Mouse (Mus musculus) erythroblast, adult 5-6 weeks (primary cell): ENCODE data around the gene Mphosph9. TPM values are rescaled to one million over a fixed set of nuclear protein-coding genes. Genes with fewer than 3 reads are reported as not detected.
"Not testable (repeated sequence)": the region's sequence is repeated elsewhere in the genome, so short reads cannot be mapped to it uniquely, and the experiment has no call there.

Experiments used
- ATAC-seq: replicated peaks from 2 replicates; pipeline ENCODE4 v1.8.0; 2016; ENCODE audit warnings: moderate number of reproducible peaks, mild to moderate bottlenecking, moderate TSS enrichment, inconsistent platforms; ENCODE audit not compliant: poor library complexity, low FRiP score, severe bottlenecking
- total RNA-seq, 2 experiments: library from RNA; stranded (forward) in 1 of 2; stranded (reverse) in 1 of 2; fragments of 150-400 nt in 1 of 2; fragments of 200-764, 138-1000 nt in 1 of 2; gene quantifications; 2 replicates each; pipeline versions ENCODE4 v1.2.3 to v1.2.4; 2015 to 2017; ENCODE audit warnings: low replicate concordance in 2 of 2

Gene Mphosph9
- total RNA-seq, 2 experiments from 2014 or later, result 14.4 to 28.5 TPM

DNA sequence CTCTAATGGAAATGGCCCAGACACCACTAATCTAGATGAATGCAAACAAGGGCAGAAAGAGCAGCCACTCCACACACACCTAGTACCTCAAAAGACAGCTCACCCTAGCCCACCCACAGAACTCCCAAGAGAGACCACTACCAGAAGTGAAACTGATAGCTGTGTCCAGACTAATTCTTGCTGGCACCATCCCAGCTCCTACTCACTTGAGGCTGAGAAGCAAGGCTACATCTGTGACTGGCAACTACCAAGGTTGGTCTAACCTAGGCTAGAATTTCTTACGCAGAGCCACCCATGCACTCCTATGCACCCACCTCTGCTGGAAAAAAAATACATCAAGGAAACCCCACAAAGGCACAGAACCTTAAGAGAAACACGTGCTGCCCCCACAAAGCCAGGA lies 22.6 kb upstream of the Mphosph9 start:
- ATAC-seq, result no peak

DNA sequence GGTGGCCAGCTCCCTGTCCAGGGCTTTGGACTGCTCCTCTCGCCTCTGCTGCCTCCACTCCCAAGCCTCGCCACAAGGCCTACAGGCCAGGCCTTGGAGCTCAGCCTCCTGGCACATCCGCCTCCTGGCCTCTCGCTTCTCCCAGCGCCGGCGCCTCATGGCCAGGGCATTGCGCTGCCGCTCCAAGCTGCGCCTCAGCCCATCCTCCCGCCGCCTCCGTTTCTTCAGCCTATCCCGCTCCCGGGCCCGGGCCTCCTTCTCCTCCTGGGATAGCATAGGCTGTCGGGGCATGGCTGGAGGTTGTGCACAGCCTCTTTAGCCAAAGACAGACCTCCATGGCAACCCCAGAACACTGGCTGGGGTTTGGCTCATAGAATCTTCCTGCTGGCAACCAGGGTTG lies 21.4 kb upstream of the Mphosph9 start:
- ATAC-seq, result no peak

DNA sequence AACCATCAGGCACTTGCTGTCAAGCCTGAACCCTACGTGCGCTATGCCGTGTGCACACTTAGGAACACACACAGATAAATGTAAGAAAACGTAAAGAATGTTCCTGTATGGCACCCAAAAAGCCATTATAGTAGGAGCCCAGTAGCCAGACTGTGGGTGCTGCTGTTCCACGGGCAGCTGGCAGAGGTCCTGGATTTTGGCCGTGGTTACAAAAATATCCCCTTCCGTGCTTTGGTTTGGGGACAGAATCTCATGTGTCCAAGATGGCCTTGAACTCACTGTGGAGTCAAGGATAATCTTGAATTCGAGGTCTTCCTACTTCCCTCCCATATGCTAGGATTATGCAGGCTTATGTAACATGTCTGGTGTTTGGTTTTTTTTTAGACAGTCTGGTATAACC lies 15.1 kb upstream of the Mphosph9 start:
- ATAC-seq, result no peak

DNA sequence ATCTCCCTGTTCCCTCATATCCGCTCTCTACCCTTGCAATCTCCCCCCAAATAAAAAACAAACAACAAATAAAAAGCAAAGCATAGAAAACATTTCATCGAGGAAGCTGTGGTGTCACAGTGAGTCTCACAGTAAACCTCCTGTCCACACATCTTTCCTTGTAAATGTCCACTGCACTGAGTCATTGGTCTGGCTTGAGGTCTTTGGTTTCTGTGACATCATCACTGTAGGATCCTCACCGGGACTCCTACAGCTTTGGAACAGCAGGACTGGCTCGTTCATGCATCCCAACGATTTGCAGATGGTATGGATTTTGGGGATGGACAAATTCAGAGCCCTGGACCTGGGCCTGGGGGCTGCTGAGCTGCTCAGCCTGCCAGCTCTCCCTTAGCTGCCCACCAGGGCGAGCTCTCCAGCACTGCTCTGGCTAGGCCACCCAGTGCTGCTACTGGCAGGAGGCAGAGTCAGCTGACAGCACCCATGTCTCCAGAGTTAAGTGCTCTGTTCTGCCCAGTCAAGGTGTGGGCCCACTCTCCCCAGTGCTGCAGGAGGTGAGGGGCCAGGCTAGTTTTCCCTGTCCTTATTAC lies 14.1 kb upstream of the Mphosph9 start:
- not testable (repeated sequence) for ATAC-seq

DNA sequence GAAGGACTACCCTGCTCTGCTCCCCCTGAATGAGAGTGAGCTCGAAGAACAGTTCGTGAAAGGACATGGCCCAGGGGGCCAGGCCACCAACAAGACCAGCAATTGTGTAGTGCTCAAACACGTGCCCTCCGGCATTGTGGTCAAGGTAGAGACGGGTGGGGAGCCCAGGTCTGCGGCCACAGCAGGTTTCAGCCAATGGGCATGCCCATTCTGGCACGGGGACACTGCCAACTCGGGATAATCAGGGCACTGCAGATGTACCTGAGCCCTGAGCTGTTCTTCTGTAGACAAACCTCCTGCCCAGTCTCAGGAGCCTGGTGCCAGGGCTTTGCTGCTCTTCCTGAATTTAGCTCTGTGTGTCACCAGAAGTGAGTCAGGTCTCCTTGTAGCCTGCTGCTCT lies 11.0 kb upstream of the Mphosph9 start:
- ATAC-seq, result no peak; the same call in 1 of the 2 replicates

DNA sequence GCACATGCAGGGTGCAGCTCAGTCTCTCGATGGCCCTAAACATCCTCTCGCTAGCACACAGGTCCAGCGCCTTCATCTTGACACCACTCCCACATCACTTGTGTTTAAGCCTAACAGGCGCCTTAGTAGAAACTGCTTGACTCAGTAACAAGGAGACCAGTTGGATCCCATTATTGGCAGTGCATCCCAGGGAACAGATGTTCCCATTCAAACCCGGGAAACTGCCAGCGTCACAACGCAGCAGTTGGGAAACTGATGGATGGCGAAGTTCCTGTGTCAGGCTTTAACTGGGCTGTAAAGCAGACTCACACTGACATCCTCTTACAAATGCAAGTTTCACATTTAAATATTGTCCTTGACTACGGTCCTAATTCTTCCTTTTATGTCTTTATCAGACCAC lies 10.1 kb upstream of the Mphosph9 start:
- no peak for ATAC-seq

DNA sequence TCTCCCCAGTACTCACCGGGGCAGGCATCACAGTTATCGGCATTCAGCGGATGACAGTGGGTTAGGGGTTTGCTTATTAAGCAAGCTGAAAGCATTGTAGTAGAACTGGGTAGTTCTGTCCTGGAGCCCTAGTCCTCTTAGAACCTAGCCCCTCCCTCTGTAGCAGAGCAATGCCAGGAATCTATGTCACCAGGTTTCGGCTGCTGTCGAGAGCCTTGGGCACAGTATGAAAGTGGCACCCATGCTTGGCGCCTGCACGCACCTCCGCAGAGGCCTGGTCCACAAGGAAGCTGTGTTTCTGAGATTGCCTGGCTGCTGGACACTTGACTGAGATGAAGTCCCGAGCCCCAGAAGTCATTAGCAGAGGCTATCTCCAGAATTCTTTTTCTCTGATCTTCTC lies 9.3 kb upstream of the Mphosph9 start:
- no peak for ATAC-seq

DNA sequence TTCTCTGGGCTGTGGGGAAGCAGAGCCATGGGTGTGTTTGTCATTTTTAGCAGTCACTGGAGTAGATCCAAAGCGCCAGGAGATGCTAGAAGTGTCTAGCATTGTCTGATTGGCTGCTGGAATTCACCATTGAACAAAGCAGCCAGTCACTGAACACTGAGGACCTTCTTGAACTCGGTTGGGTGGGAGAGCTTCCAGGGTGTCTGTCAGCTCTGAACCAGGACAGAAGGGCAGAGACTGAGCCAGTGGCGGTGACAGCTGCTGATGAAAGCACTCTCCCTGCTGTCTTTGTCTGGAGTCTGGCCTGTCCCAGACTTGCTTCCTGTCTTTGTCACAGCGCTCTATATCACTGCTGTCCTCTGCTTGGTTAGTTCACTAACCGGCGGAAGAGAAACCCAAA lies 6.6 kb upstream of the Mphosph9 start:
- no peak for ATAC-seq

DNA sequence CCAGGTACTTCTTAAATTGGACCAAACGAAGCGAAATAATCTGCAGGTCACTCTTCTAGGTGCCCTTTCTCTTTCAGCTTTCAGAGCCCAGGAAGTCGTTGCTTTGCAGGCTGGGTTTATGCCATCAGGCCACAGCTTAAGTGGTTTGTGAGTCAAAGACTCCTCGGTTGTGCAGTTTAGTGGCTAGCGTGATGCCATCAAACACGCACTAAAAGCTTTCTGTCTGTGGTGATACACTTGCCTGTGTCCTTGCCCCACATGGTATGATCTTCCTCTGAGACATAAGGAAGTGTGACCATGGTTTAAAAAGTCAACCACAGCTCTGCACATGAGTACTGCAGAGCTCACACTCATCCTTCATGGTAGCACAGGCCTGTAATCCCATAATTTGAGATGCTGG lies 2.3 kb upstream of the Mphosph9 start:
- no peak for ATAC-seq

DNA sequence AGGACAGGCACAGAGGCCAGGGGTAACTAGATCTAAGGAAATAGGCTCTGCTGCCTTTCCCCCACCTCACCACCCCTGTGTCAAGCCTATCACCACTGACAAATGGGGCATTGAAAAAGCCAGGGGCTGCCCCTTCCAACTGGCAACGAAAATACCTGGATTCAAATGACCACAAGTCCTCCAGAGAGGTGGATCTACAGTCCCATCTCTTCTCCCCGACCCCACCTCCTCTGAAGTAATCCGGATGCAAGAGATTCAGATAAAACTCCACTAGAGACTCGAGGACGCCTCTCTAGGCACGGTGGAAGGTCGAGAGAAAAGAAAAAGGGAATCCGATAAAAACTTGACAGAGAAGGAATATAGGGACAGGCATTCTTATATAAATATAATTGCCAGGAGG lies 943 bp downstream of the Mphosph9 start:
- ATAC-seq, result 0 out of 2 replicates have a peak, but pooled peaks have one; percentile 7

DNA sequence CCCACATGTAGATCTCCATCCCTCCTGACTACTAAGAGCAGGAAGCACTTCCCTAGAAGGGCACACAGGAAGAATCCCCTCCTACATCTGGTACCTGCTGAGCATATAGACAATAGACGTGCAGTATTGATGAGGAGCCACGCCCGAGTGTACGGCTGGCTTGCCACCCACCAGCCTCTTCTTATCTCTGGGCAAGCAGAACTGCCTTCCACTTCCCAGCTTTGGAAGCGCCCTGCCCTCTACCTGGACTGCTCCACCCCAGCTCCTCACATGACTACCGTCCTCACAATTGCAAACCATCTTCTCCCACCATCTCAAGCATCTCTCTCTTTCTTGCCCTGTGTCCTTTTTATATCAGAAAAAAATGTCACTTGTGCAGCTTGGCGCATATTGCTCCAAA lies 10.1 kb downstream of the Mphosph9 start:
- no peak for ATAC-seq

DNA sequence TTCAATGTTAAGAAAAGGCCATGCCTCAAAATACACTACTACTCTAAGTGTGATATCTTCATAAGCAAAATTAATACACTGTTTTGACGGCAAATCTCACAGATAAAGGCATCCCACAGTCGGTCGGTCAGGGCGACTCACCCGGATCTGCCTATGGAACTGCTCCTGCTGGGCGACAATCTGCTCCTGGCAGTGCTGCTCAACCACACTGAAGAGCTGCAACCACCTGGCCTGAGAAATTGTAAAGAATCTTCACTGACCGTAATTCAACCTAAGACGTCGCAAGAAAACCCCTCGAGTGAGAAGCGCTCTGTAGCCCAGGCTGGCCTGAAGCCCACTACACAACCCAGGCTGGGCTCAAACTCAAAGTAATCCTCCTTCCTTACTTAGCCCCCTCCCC lies 11.8 kb downstream of the Mphosph9 start:
- ATAC-seq, result no peak

DNA sequence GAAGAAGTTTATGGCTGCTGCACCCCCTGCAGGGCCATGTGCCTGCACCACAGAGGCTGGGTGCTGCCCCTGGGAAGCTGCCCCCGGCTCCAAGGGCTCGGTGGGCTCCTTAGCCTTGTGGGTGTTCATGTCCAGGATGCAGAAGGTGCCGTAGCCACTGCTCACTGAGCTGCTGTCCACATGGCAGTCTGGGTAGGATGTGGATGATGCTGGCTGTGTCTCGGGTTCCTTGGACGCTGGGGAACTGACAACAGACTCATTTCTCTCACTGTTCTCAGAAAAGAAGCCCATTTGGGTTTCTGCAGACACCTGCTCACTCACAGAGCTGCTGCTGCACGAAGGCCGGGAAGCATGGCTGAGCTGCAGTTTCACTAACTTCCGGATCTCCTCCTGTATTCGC lies 12.3 kb downstream of the Mphosph9 start:
- no peak for ATAC-seq

DNA sequence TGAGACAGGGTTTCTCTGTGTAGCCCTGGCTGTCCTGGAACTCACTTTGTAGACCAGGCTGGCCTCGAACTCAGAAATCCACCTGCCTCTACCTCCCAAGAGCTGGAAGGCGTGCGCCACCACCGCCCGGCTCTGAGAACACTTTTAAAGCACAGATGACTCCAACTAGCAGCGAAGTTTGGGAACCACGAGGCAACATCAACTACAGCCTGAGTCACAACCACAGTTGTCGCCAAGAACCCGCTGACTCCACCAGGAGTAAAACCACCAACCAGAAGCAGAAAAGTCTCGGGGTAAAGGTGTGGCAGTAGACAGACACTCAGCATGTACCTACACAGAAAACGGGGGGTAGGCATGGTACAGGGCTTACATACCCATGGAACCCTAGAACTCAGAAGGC lies 17.7 kb downstream of the Mphosph9 start:
- ATAC-seq, result no peak

DNA sequence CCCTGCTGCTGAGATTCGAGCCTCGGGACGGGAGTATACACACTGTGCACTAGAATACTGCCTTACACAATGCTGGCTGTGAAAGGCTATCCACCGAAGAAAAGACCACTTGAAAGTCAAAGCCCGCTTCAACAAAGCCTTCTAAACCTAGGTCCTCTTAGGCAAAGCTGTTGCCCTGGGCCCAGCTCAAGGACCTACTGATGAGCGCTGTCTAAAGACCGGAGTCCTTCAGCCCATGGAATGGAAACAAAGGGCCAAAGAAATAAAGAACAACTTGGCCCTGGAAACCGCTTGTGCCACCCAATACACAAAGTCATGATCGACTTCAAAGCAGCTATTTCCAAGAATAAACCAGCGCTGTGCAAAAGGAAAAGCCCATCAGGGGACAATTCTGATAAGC lies 18.6 kb downstream of the Mphosph9 start:
- no peak for ATAC-seq

DNA sequence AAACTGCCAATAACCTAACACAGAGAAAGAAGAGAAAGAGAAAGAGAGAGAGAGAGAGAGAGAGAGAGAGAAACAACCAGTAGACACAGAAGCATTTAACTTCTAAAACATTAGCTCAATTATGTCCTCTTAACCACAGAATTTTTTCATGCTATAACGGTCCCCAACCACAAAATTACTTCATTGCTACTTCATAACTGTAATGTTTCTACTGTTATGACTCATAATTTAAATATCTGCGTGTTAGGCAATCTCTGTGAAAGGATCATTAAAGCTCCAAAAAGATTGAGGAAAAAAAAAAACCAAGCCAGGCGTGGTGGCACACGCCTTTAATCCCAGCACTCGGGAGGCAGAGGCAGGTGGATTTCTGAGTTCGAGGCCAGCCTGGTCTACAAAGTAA lies 24.9 kb downstream of the Mphosph9 start:
- ATAC-seq, result not testable (repeated sequence)

DNA sequence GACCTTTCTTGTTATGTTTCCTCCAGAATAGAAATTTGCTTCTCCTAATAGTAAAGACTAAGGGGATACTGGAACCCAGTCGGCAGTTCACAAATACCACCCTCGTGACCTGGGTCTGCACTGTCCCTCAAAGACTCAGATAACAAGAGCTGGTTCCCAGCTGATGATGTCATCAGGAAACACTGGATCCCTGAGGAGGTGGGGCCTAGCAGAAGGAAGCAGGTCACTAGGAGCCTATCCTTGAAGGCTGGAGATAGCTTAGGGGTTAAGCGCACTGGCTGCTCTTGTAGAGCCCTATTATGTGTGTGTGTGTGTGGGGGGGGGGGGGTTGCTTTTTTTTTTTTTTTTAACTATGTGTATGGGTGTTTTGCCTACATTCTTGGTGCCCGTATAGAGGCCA lies 27.6 kb downstream of the Mphosph9 start:
- ATAC-seq, result no peak

DNA sequence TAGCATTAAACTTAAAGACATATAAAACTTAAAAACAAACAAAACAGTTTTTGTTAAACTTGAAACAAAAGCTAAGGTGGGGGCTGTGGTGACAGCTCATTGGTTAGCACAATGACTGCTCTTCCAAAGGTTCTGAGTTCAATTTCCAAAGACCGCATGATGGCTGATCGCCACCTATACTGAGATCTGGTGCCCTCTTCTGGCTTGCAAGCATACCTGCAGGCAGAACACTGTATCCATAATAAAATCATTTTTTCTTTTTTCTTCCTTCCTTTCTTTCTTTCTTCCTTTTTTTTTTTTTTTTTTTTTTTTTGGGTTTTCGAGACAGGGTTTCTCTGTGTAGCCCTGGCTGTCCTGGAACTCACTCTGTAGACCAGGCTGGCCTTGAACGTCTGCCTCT lies 28.5 kb downstream of the Mphosph9 start:
- not testable (repeated sequence) for ATAC-seq

DNA sequence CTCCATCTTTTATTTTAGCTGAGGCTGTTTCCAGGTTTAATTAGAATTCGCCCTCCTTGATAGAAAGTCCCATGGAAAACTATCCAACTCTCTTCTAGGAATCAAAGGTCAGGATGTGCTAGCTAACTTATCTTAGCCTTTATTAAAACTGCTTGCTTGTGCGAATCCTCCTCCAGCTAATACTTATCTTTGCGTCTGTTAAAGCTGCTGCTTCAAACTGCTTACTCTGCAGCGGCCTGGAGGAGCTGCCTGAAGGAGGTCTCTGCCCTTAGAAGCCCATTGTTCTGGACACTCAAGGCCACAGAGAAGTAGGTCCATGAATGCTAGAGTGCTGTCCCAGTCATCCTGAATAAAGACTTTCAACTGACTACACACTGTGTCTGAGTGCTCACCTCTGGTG lies 31.3 kb downstream of the Mphosph9 start:
- no peak for ATAC-seq

DNA sequence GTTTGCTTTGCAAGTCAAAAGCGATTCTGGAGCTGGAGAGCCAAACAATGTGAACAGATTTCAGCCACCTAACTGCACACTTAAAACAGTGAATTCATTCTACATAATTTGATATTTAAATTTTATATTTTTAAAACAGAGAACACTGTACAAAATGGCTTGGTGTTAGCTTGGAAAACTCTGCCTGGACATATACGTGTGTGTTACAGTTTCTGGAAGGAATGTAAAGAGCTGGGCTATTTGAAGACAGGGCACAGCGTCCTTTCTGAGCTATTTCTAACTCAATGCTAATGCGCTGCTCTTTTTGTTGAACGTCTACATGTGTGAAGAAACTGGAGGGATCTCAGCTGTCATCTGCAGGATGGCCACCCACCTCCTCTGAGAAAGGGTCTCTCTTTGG lies 33.8 kb downstream of the Mphosph9 start:
- ATAC-seq, result no peak

DNA sequence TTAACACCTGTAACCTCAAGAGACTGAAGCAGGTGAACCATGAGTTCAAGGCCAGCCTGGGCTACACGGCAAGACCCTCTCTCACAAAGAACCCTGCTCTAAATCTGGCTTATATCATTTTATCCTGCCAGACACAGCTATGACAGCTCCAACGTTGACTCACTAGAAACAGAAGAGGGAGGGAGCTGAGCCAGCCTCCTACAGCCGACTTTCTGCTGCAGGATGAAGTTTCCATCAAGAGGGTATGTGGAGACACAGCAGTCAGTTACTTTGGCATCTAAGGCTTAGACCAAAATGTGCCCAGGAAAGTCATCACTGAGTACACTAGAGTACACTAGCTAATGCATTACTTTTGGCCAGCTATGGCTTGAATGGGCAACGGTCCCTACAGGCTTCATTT lies 37.6 kb downstream of the Mphosph9 start:
- no peak for ATAC-seq

DNA sequence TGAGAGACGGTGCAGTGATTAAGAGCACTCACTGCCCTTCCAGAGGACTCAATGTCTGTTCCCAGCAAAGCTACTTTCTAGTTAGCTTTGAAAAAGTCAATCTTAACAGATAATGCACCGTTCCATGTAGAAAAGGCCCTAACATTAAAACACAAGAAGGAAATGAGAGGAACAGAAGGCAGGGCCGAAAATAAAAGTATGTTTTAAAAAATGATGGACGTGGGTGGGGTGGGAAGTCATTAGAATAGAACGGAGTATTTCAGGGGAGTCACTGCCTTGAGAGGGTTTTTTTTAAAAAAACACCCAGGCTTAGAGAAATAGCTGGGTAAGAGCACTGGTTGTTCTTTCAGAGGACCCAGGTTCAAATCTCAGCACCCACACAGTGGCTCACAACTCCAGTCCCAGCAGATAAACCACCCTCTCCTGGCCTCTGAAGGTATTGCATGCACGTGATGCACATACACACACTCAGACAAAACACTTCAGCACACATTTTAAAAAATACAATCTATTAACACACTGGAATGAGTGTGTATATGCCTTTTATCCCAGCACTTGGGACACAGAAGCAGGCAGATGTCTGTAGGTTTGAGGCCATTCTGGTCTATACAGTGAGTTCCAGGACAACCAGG lies 40.0 kb downstream of the Mphosph9 start:
- ATAC-seq, result no peak
